Mouse (Mus musculus): ENCODE data around the gene Usp30.

GRCm38 (mm10) chr5:114135516-114135915 lies 70.3 kb downstream of the Usp30 start:
- TF ChIP-seq CTCF (IDR thresholded peaks at IDR 0.05; ENCODE audit: insufficient read depth, low read depth, low read length), result no peak
- TF ChIP-seq POLR2A (IDR thresholded peaks at IDR 0.05; ENCODE audit: insufficient read depth, low read depth, low read length), result no peak
